Mouse (Mus musculus): Measurements from ENCODE around the gene Keap1. TPM values are rescaled to one million over a fixed set of nuclear protein-coding genes. Genes with fewer than 3 reads are reported as not detected.
"Not testable (repeated sequence)": the region's sequence is repeated elsewhere in the genome, so short reads cannot be mapped to it uniquely, and the experiment has no call there.

The Keap1 gene
- polyA plus RNA-seq, 1 experiment from 2014 or later = 49.7 TPM

DNA sequence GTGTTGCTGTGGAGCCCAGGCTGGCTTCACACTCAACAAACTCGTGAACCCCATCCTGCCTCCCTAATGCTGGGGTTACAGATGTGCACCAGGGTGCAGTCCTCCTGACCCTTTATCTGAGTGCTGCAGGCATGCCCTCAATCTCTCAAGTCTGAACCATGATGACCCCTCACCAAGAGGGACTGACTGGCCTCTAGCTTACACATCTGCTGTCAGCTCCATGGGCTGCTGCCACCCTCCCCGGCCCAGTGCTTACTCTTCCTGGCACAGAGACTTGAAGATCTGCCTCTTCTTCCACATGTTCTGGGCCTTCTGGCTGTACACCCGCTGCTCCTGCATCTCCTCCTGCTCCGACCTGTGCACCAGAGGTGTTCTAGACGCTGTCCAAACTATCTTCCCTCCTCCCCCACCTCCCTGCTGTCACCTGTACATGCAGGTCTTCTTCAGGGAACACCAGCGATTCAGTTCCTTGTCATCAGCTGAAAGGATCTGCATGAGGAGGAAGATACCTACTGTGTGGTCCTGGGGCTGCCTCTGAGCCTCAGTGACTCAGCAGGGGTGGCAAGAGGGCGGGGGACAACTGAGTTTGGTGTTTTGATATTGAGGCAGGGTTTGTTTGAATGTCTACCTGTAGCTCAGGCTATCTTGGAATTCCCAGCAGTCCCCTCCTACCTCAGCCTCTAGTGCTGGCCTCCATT, 36.0 kb upstream of the Keap1 start:
- POLR2A ChIA-PET = interaction anchor here (1.0 kb wide), 1 partner anchor 10 kb away, joined by 3 read pairs; the partner anchor contains the start of gene Atg4d
- CTCF ChIA-PET = interaction anchor here (1.5 to 1.8 kb wide), 2 partner anchors 34 to 82 kb away, joined by 3 to 4 read pairs; no protein-coding TSS in a partner anchor
- DNase-seq (ENCODE audit: low read depth, low spot score) (no peak), ATAC-seq (no peak)
- in situ Hi-C loops (cut with MboI; ENCODE audit: low pct_unique_long_range_greater_than_20kb) = no loop called here
- TF ChIP-seq CTCF (IDR thresholded peaks at IDR 0.05) = no peak
- H3K27me3 ChIP-seq = no peaks in the 10 kb centered on the region

DNA sequence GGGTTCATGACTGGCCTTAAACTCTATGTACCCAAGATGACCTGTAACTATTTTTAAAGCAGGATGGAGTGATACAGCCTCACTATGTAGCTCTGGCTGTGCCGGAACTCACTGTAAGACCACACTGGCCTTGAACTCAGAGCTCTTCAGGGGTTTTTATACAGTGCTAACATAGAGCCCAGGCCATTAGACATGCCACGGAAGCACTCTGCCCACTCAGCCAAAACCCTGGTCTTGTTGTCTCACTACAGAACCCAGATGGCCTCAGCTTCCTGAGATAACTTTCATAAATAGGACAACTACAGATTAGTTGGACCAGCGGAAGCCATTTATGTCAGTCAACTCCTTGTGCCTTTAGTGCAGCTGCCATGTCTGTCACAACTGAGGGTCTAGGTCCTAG, 35.2 kb upstream of the Keap1 start:
- no peak for DNase-seq (ENCODE audit: low read depth, low spot score)

DNA sequence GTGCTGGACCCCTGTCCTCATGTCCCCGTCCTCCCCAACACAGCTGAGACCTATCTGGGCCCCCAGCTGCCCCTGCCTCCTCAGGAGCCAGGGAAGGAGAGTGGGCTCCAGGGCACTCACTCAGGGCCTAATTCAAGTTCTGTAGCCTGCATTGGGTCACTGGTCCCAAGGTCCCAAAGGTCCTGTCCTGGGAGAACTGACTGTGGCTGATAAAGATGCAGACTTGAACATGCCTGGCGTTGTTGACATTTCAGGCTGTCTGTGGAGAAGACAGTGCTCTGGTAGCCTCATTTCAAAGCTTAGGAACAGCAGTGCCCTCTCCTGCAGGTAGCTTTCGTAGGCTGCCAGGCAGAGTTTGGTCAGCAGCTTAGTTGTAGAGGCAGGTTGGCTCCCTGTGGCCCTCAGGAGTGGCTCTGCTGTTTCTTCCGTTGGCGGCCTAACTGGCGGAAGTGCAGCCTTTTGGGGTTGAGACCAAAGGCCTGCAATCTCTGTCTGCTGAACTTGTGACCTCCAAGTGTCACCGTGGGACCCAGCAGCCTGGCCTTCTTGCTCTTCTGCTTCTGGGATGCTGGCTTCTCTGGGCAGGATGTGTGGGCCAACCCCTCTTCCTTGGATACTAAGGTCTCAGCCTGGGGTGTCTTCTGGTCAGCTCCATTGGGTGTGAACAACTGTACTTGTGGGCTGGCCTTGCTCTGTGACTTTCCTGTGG, 34.5 kb upstream of the Keap1 start:
- CTCF ChIA-PET = interaction anchor here (0.9 to 1.8 kb wide), 3 partner anchors 14 to 83 kb away, joined by 3 to 4 read pairs (median 3); no protein-coding TSS in a partner anchor
- no peak for DNase-seq (ENCODE audit: low read depth, low spot score)

More for the DNA sequence above, 35.2 kb upstream of the Keap1 start:
- in situ Hi-C loops (cut with MboI; ENCODE audit: low pct_unique_long_range_greater_than_20kb) = no loop called here
- H3K27me3 ChIP-seq = no peaks in the 10 kb centered on the region
- POLR2A ChIA-PET = interaction anchor here (1.0 kb wide), 1 partner anchor 10 kb away, joined by 3 read pairs; the partner anchor contains the start of gene Atg4d
- ATAC-seq = no peak
- CTCF ChIA-PET = interaction anchor here (0.6 to 1.8 kb wide), 3 partner anchors 34 to 221 kb away, joined by 3 to 4 read pairs (median 3); no protein-coding TSS in a partner anchor
- no peak for TF ChIP-seq CTCF (IDR thresholded peaks at IDR 0.05)

DNA sequence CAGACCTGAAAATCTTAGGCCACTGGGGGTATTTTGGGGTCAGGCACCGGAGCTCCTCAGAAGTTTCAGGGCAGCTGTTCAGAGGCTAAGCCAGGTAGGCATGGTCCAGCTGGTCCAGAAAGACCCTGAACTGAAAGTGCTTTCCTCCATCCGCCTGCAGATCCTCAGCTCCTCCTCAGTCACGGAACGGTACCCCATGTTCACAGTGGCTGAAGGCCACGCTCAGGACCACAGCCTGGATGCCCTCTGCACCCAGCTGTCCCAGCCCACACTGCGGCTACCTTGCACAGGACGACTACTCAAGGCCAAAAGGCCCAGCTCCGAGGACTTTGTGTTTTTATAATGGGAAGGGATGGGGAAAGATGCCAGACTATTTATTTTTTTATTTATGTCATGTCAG, 33.9 kb upstream of the Keap1 start:
- DNase-seq (ENCODE audit: low read depth, low spot score) (no peak), ATAC-seq (no peak)
- no peaks in the 10 kb centered on the region for H3K27me3 ChIP-seq
- in situ Hi-C loops (cut with MboI; ENCODE audit: low pct_unique_long_range_greater_than_20kb) = no loop called here
- CTCF ChIA-PET = interaction anchor here (0.9 kb wide), 1 partner anchor 14 kb away, joined by 3 read pairs; no protein-coding TSS in a partner anchor
- POLR2A ChIA-PET = interaction anchor here (0.9 to 1.2 kb wide), 3 partner anchors 13 to 141 kb away, joined by 3 to 10 read pairs (median 4); no protein-coding TSS in a partner anchor
- no peak for TF ChIP-seq CTCF (IDR thresholded peaks at IDR 0.05)

More for the DNA sequence above, 34.5 kb upstream of the Keap1 start:
- ATAC-seq = no peak
- in situ Hi-C loops (cut with MboI; ENCODE audit: low pct_unique_long_range_greater_than_20kb) = no loop called here
- POLR2A ChIA-PET = interaction anchor here (0.9 to 1.1 kb wide), 3 partner anchors 9 to 17 kb away, joined by 3 to 10 read pairs (median 4); partner anchors contain the start of gene Atg4d
- no peak for TF ChIP-seq CTCF (IDR thresholded peaks at IDR 0.05)
- H3K27me3 ChIP-seq = no peaks in the 10 kb centered on the region

DNA sequence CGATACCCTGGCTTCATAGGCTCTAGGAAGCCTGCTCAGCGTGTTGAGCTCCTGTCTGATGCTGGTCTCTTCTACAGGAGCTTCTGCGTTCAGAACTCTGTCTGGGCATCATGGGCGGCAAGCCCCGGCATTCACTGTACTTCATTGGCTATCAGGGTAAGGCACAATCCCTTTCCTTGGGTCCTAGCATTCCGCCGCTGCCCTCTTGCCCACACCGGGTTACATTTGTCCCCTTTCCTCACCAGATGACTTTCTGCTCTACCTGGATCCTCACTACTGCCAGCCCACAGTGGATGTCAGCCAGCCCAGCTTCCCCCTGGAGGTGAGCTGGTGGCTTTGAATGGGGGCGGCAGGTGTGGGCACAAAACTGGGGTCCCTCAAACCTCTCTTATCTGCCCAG, 33.2 kb upstream of the Keap1 start:
- in situ Hi-C loops (cut with MboI; ENCODE audit: low pct_unique_long_range_greater_than_20kb) = no loop called here
- POLR2A ChIA-PET = interaction anchor here (1.1 to 1.2 kb wide), 2 partner anchors 14 to 142 kb away, joined by 3 to 4 read pairs; no protein-coding TSS in a partner anchor
- no peaks in the 10 kb centered on the region for H3K27me3 ChIP-seq
- ATAC-seq (no peak), DNase-seq (ENCODE audit: low read depth, low spot score) (no peak)
- TF ChIP-seq CTCF (IDR thresholded peaks at IDR 0.05) = no peak
- CTCF ChIA-PET = interaction anchor here (0.9 kb wide), 1 partner anchor 13 kb away, joined by 3 read pairs; no protein-coding TSS in a partner anchor

DNA sequence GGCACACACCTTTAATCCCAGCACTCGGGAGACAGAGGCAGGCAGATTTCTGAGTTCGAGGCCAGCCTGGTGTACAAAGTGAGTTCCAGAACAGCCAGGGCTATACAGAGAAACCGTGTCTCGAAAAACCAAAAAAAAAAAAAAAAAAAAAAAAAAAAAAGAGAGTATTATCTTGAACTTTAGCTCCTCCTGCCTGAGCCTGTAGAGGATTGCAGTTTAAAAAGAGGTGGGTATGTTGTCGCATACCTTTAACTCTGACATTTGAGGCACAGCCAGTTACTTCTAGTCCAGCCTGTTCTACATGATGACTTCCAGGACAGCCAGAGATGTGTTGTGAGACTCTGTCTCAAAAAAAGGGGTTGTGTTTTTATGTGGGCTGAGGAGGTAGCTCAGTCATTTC, 30.4 kb upstream of the Keap1 start:
- POLR2A ChIA-PET = interaction anchor here (0.7 kb wide), 1 partner anchor 70 kb away, joined by 3 read pairs; no protein-coding TSS in a partner anchor
- DNase-seq (ENCODE audit: low read depth, low spot score); H3K27me3 ChIP-seq; in situ Hi-C loops (cut with MboI; ENCODE audit: low pct_unique_long_range_greater_than_20kb); CTCF ChIA-PET; ATAC-seq: not testable (repeated sequence)

DNA sequence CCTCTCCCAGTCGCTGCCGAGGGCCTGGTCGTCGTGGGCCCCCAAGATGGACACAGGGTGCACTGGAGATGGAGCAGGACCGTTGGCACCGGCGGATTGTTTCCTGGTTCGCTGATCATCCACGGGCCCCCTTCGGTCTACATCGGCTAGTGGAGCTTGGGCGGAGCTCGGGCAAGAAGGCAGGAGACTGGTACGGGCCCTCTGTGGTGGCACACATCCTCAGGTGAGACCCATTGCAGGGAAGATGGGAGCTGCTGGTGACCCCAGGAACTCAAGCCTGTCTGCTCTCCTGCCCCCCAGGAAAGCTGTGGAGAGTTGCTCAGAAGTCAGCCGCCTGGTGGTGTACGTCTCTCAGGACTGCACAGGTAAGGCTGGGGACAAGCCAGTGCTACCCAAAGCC, 29.1 kb upstream of the Keap1 start:
- ATAC-seq (no peak), DNase-seq (ENCODE audit: low read depth, low spot score) (no peak)
- ChIA-PET POLR2A (interaction anchor here (0.6 kb wide), 1 partner anchor 43 kb away, joined by 3 read pairs; no protein-coding TSS in a partner anchor), CTCF (interaction anchor here (1.2 to 1.9 kb wide), 2 partner anchors 9 to 12 kb away, joined by 4 read pairs; no protein-coding TSS in a partner anchor)
- no peaks in the 10 kb centered on the region for H3K27me3 ChIP-seq
- no peak for TF ChIP-seq CTCF (IDR thresholded peaks at IDR 0.05)
- in situ Hi-C loops (cut with MboI; ENCODE audit: low pct_unique_long_range_greater_than_20kb) = no loop called here

DNA sequence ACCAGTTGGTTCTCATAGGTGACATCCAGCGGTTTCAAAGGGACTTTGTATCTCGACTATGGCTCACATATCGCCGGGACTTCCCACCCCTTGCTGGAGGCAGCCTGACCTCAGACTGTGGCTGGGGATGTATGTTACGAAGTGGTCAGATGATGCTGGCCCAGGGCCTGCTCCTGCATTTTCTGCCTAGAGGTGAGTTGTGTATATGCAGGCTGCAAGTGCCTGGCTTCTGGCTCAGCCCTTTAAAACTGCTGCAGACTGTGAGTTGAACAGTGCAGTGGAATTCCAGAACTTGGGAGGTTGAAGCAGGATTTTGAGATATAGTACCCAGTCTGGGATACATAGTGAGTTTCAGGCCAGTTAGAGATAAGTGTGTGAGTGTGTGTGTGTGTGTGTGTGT, 27.7 kb upstream of the Keap1 start:
- CTCF ChIA-PET = no interaction called here
- ATAC-seq (no peak), DNase-seq (ENCODE audit: low read depth, low spot score) (no peak)
- no peaks in the 10 kb centered on the region for H3K27me3 ChIP-seq
- in situ Hi-C loops (cut with MboI; ENCODE audit: low pct_unique_long_range_greater_than_20kb) = no loop called here
- POLR2A ChIA-PET = interaction anchor here (0.6 to 1.2 kb wide), 2 partner anchors 81 to 227 kb away, joined by 4 read pairs; no protein-coding TSS in a partner anchor
- no peak for TF ChIP-seq CTCF (IDR thresholded peaks at IDR 0.05)

DNA sequence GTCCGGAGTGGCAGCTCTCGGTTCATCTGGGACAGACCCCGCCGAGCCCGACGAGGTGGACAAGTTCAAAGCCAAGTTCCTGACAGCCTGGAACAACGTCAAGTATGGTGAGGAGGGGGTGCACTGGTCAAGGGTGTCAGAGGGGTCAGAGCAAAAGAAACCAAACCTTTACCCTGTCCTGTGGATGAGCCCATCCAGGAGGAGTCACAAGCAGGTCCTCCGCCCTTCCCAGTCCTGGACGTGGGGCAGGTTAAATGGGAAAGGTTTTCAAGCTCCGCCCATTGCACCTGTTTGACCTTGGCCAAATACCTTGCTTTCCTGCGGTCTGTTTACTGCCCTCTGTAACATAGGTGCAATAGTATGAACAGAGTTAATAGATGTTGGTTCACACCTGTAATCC, 26.4 kb upstream of the Keap1 start:
- in situ Hi-C loops (cut with MboI; ENCODE audit: low pct_unique_long_range_greater_than_20kb) = no loop called here
- DNase-seq (ENCODE audit: low read depth, low spot score) = no peak
- TF ChIP-seq CTCF (IDR thresholded peaks at IDR 0.05) = no peak
- no peak for ATAC-seq
- H3K27me3 ChIP-seq = no peaks in the 10 kb centered on the region
- ChIA-PET CTCF (interaction anchor here (2.0 kb wide), 1 partner anchor 24 kb away, joined by 6 read pairs; no protein-coding TSS in a partner anchor), POLR2A (interaction anchor here (0.8 to 1.5 kb wide), 9 partner anchors 11 to 91 kb away, joined by 3 to 5 read pairs (median 4); partner anchors contain the start of gene Keap1)

DNA sequence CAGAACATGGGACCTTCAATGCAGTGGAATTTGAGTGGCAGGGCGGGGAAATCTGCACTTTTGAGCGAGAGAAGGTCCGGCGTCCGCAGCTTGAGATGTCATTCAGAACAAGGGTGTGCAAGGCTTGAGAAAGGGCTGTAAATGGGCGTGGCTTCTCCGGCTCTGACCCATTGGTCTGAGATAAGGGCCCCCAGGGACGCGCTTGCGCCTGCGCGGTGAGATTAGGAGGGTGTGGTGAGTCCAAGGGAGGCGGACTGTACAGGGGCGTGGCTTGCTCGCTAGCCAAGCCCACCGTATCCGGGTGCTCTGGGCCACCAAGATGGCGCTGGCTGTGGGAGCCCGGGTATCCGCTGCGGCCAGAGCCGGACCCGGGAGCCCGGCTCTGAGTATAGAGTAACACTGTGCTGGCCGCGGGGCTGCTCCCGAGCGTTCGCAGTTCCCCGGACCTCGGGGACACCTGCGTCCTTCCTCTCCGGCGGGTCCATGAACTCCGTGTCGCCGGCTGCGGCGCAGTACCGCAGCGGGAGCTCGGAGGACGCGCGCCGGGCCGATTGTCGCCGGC, 25.9 kb upstream of the Keap1 start, which contains the start of gene Atg4d:
Gene Atg4d, plus strand, starts transcription at position 294 of the 562 bp plus-strand sequence.
- ChIA-PET CTCF (interaction anchor here (0.9 to 2.0 kb wide), 2 partner anchors 24 to 105 kb away, joined by 3 to 6 read pairs; no protein-coding TSS in a partner anchor), POLR2A (interaction anchor here (0.7 to 1.5 kb wide), 6 partner anchors 9 to 92 kb away, joined by 3 to 5 read pairs (median 4); partner anchors contain the start of gene Keap1)
- in situ Hi-C loops (cut with MboI; ENCODE audit: low pct_unique_long_range_greater_than_20kb) = no loop called here
- ATAC-seq (peak; percentile 87), DNase-seq (ENCODE audit: low read depth, low spot score) (peak; percentile 85)
- no peak for TF ChIP-seq CTCF (IDR thresholded peaks at IDR 0.05)
- H3K27me3 ChIP-seq = no peaks in the 10 kb centered on the region

All from Patski (cell line).